Mouse (Mus musculus): ENCODE data around the gene Olfr462. TPM values are rescaled to one million over a fixed set of nuclear protein-coding genes. Genes with fewer than 3 reads are reported as not detected.
"Not testable (repeated sequence)": the region's sequence is repeated elsewhere in the genome, so short reads cannot be mapped to it uniquely, and the experiment has no call there.

The Olfr462 gene
- not detected in 2 replicates for polyA plus RNA-seq (2012; rRNA removed)

DNA sequence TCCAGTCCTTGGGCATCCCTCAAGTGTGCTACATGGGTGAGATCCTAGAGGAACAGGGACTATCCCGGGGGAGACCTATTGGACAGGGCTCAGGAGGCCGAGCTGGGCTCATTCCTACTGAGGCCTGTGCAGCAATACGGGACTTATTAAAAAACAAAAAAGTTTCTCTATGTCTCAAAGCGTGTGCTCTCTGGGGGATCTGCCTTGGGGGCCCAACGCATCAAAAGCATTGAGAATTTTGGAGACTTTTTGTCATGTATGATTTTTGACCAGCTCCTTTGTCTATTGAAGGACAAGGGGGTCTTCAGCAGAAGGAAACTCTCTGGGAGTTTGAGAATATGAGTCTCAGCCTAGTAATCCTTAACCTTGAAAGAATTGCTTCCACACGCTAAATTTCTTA lies at the start of gene Olfr462:
Gene Olfr462 (minus strand): TSS at position 101 of the 400 bp plus-strand sequence.
- DNase-seq (ENCODE audit: low spot score), result no peak

DNA sequence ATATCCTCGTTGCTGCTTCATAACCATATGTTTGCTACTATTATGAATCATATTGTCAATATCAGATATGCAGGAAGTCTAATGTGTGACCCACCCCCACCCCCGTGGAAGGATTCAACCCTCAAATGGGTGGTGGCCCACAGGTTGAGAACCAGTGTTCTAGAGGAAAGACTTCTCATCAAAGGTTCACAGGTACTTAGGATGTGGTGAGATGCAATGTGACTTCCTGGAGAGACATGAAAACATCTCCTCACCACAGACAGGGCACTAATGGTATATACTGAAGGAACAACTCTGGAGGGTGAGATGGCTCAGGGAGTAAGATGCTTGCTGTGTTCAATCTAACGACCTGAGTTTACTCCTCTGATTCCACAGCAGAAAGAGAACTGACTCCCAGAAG lies 43.4 kb upstream of the Olfr462 start:
- no peak for DNase-seq (ENCODE audit: low spot score)

DNA sequence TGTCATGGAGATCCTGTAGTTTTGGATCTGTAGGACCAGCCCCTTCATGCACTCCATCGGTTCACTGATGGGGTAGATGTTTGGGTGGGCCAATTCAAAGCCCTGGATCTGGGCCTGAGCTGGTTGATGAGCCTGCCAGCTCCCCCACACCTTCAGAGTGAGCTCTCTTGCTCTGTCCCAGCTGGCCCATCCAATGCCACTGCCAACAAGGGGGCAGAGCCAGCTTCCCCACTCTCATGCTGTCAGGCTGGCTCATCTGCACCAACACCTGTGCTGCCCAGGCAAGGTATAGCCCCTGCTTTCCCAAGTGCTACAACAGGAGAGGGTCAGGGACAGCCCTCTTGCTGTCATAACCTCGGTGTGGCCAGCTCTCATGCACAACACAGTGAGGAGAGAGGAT lies 41.7 kb upstream of the Olfr462 start:
- DNase-seq (ENCODE audit: low spot score), result no peak

DNA sequence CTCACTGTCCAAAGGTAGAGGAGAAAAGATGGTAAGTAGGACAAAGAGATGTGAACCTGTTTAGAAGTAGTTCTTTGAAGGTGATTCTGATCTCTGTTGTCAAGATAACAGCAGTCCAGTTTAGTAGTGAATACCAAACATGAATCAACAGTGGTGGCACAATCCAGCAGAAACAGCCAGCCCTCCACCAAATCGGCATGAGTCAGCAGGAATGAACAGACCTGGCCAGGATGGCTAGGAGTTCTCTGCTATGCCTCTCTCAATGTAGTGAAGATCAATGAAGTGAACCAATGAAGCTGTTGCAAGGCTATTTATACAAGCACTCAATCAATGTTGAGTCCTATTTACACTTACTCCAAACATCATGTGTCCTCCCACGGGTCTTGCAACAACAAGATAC lies 38.3 kb upstream of the Olfr462 start:
- no peak for DNase-seq (ENCODE audit: low spot score)

DNA sequence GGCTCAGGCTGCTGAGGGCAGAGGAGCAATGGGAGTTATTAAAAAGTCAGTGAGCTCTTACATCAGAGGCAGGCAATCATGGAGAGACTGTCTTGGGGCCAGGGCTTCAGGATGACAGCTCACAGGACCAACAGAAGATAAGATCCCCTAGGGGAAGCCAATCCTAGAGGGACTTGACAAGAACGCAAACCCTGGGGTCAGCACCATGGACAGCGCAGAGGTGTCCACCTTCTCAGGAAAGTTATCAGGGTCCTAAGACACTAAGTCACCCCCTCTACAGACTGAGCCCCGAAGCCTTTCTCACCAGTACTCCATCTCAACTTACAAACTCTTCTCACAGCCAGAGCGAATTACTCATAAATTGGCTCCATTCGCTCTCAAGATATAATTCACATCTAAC lies 28.9 kb upstream of the Olfr462 start, which contains the start of gene Olfr464:
Gene Olfr464 (minus strand): TSS at position 2 of the 400 bp plus-strand sequence.
- no peak for DNase-seq (ENCODE audit: low spot score)

DNA sequence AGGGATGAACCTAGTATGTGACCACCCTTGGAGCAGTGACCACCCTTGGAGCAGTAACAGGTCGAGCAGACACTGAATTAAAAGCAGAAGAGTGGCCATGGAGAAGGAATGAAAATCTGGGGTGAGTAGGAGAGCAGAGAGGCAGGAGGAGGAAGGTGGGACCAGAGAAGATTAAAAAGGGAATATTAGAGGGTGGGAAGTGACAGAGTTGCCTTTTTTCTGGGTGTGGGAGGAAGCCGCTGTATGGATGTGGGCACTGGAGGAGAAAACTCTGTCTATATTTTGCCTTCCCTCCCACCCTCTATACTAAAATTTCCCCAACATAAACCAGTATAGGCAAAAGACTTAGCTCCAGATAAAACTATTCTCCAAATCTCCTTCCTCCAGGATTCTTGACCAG lies 28.2 kb upstream of the Olfr462 start:
- no peak for DNase-seq (ENCODE audit: low spot score)

DNA sequence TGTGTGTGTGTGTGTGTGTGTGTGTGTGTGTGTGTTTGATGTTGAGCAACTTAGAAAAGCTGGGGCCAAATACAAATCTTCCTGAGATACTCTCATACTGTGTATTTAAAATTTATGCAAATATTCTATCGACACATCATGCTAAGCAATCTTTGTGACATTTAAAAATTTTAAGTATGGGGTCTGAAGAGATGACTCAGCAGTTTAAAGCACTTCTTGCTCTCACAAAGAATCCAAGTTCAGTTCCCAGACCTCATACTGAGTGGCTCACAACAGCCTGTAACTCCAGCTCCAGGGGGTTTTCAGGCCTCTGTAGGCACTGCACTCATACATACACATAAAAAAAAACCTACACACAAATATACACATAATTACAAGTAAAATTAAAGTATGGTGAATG lies 23.9 kb upstream of the Olfr462 start:
- DNase-seq (ENCODE audit: low spot score), result no peak

DNA sequence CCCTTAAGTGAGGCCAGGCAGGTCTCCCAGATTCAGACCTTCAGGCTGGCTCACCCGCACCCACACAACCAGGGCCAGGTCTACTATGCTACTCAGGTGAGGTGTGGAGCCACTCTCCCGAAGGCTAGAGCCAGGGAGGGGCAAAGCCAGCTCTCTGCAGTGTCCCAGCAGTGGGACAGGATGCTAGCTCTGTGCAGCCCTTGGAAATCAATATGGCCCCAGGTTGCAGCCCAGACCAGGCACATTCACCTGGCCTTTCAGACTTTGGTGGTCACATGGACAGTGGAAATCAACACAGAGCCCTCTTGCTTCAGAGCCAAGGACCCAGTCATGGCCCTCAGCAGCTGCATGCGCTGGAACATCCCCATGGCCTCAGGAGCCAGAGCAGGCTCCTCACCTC lies 12.3 kb upstream of the Olfr462 start:
- DNase-seq (ENCODE audit: low spot score), result no peak

DNA sequence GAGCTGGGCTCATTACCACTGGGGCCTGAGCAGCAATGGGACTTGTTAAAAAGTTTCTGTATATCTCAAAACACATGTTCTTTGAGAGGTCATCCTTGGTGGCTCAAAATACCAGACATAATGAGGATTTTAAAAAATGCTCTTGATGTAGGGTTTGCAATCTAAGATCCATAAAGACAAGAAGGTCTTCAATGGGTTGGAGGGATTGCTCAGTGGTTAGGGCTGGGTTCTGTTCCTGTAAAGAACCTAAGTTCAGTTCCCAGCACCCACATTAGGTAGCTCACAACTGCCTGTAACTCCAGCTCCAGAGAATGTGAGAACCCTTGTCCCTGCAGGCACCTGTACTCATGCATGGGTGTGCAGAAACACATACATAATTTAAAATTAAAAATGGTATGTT lies 5.2 kb upstream of the Olfr462 start, which contains the start of gene Olfr463:
Gene Olfr463 (minus strand): TSS at position 101 of the 400 bp plus-strand sequence.
- DNase-seq (ENCODE audit: low spot score), result no peak

DNA sequence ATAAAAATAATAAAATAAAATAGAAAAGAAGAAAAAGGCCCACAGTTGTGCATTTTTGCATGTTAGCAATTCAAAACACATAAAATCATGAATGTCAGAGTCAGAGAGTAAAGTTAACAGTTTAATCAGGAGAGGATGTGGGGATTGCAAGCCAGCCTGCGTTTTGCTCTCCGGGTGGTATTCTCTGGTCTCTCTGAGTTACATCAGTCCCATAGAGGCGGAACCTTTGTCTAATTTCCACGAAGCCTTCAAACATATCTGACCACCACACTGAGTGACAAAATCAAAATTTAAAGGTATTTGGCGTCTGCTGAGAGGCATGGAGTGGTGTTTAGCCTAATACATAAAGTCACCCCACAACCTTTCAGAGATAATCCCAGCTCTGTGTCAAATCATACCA lies 7.2 kb downstream of the Olfr462 start:
- no peak for DNase-seq (ENCODE audit: low spot score)

DNA sequence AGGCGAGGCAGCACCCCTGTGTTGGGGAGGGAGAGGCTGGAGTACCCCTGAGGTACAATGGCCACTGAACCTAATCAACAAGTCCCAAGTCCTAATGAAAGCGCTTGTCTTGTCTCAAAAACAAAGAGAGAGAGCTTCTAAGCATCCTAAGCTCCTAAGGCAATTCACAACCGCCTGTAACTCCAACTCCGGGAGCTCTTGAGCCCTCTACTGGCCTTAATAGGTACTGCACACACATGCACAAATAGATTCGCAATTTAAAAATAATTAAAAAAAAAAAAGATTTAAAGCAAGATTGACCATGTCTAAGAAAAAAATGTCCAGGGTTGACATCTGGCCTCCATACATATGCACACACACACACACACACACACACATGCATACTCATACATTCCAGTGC lies 8.6 kb downstream of the Olfr462 start:
- no peak for DNase-seq (ENCODE audit: low spot score)

DNA sequence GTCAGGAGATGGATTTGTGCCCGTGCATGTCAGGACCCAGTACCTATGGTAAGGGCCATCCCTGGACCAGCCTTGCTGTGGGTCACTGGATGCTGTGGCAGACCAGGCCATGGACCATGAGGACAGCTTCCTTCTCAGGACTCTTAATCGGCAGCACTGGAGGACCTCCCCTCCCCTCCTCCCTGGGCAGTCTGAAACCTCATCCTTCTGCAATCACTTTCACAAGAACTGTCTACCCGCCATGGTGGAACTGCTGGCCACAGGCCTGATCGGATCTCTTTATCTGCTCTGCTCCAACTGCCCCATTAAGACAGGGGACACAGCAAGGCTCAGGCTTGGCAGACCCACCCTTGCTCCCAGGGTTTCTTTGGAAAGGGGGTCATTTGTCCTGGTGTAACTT lies 10.4 kb downstream of the Olfr462 start:
- no peak for DNase-seq (ENCODE audit: low spot score)

DNA sequence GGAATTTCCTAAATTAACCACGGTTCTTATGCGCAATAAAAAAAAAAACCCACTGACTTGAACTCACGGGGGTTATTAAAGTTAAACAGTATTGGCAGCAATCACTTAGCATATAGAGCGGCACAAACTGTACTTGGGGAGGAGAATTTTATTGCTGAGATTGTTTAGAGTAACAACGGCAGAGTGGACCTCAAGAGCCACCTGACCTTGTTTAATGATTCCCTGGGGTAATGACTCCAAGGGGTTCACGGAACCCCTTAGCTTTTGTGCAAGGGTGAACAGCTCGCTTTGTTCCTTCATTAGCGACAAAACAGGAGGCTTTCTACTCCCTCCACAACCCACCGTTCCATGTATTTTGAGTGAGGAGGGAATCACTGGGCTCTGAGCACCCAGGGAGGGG lies 12.2 kb downstream of the Olfr462 start:
- DNase-seq (ENCODE audit: low spot score), result no peak

DNA sequence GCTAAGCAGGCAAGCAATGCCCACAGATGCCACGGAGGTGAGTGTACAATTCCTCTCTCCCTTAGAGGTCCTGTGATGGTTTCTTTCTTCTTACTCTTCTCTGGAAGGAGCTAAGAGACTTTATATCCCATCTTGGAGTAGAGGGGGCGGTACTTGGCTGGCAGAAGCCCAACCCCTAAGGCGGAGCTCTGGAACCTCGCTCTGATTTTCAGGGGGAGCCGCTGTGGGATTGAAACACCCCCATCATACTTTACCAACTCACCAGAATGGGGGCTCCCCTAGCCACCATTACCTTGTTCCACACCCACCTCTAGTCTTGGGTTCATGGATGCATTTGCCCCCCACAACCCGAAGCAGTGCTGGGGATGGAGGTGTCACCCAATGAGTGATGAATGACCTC lies 16.6 kb downstream of the Olfr462 start, which contains the start of gene Epx:
Gene Epx (minus strand): TSS at position 101 of the 400 bp plus-strand sequence.
- DNase-seq (ENCODE audit: low spot score), result no peak

DNA sequence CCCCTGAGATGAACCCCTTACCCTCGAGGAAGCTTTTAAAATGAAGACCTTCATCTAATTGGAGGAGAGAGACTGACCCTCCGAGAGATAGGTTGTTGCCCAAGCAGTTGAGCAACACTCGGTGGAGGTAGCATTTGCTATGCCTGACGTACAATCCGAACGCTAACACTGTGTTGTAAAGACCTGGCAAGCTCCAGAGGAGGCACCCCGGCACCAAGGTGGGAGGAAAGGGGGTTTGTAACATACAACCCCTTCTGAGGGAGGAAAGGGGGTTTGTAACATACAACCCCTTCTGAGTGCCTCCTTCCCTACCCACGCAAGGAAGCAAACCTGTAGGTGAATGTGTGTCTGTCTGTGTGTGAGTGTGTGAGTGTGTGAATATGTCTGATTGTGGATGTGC lies 20.3 kb downstream of the Olfr462 start:
- no peak for DNase-seq (ENCODE audit: low spot score)

DNA sequence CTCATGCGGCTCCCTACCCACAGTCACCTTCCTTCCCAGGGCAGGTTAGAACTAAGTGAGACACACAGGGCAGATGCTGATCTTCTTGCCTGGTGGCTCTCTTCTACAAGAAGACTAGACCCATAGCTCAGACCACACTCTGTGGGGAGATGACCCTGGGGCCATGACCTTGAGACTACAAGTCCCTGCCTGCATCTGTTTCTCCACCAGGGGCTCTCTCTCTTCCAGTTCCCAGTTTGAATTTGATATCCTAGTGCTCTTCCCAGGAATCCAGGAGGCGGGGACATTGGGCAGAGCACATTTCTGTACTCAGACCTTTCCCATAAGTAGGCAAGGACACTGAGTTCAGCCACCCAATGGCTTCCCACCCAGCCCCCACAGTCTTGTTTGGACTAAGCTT lies 22.0 kb downstream of the Olfr462 start:
- no peak for DNase-seq (ENCODE audit: low spot score)

DNA sequence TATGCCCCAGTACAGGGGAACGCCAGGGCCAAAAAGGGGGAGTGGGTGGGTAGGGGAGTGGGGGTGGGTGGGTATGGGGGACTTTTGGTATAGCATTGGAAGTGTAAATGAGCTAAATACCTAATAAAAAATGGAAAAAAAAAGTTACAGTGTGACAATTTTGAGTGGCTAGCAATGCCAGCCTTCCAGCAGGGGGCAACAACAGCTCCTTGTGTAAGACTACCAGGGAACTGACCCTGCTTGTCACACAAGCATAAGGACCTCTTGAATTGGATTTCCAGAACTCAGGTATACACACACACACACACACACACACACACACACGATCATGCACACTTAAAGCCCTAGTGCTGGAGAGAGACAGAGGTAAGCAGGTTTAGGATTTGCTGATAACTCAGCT lies 25.2 kb downstream of the Olfr462 start:
- DNase-seq (ENCODE audit: low spot score), result not testable (repeated sequence)

DNA sequence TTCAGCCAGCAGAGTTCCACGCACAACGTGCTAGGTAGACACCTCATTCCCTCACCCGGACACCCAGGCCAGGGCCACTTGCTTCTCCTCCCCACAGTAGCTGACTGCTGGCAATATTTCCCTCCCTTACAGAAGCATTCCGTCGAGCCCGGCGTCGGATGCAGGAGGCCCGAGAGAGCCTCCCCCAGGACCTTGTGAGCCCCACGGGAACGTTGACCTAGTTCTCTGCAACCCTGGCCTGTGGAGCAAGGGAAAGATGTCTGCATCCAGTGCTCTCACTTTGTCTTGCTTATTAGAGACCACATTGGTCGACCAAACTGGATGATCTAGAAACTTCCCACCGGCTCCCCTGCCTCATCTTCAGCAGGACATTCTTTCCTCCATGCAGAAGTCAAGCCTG lies 29.3 kb downstream of the Olfr462 start:
- no peak for DNase-seq (ENCODE audit: low spot score)

DNA sequence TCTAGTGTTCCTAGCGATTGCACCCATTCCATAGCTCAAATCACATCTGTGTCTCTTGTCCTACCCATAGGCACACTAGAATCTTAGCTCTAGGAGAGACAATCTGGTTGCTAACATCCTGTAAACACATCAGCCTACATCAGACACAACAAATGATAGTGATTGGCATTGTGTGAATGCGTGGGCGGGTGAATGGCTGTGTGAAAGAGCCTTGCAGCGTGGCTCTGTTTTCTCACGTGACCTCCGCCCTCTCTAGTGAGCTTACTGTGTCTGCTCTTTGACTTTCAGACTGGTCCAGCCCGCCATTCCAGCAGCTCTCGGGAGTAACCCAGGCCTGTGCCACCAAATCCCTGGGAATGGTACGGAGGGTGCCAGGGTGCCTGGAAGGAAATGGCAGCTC lies 31.6 kb downstream of the Olfr462 start:
- no peak for DNase-seq (ENCODE audit: low spot score)

DNA sequence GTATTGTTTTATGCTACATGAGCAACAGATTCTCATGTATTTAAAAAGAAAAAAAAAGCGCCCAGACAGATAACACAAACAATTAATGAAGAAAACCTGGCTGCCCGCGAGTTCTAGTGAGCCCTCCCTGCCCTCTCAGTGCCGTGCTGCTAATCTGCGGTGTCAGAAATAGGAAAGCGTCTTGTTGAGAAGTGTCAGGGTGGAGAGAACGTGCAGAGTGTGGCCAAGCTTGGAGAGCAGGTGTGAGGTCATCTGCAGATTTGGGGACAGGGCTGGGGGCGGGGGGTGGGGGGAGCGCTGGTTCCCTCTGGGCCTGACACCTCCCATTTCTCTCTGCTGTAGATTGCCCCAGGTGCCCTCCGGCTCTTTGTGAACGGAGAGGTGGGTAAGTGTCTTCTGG lies 32.8 kb downstream of the Olfr462 start:
- DNase-seq (ENCODE audit: low spot score), result no peak

DNA sequence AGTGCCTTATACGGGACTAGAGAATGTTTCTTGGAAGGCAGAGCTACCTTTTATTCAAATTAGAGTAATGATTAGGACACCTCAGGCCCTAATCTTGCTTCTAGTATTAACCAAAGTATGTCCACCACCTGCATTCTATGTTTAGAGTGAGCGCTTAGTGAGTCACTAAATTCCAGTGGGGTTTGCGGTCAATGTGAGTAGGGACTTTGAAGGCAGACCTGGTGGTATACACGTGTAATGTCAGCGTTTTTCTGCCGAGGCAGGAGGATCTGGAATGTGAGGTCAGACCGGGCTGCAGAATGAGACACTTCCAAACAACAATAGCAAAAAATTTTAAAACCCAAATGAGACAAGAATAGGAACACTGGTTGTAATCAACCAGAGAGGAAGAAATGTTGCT lies 37.5 kb downstream of the Olfr462 start:
- DNase-seq (ENCODE audit: low spot score), result no peak

DNA sequence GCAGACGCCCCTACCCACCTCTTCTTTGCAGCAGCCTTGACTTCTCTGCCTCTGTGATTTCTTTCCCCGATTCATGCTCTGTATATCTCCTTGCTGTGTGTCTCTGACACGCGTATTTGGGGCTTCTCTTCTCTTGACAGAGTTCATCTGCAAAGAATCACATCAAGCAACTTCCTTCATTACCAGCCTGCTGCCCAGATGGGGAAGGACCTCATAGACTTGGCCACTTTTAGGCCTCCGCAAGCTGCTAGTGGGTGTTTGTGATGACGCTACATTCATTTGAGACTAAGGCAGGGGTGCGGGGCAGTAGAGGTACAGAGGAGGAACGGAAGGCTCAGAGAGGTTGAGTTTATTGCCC lies 38.5 kb downstream of the Olfr462 start:
- no peak for DNase-seq (ENCODE audit: low spot score)

DNA sequence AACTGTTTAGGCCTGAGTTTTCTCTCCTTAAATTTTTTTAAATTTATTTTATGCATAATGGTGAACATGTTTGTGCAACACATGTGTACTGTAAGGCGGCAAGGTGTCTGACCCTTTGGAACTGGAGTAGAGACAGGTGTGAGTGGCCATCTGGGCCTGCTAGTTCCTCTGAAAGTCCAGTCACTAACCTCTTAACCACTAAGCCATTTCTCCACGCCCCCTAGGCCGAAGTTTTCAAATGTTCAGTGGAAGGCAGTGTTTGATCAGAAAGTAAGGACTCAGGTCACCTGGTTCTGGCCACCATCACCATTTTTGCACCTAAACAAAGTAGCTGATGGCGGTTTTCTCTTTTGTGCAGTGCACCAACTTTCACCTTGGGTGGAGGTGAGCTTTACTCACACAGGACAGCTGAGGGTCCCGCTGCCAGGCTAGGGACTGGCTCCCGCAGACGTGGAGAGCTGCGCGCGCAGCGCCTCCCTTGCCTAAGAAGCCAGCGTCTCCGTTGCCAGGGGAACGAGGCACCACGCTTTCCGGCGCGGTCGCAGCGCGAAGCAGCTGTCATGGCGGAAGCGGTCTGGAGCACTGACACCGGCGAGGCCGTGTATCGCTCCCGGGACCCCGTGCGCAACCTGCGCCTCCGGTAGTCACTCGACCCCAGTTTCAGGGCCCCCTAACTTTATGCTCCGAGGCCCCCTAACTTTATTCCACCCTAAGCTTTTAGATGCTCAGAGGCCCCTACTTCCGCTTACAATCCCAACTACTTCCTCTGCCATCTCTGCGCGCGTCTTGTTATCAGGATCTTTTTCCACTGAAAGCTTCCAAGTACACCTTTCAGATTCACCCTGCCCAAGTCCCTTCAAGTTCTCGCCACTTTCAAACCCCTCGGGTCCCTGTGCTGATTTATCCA lies 39.1 kb downstream of the Olfr462 start, which contains the start of gene Mks1:
Gene Mks1 (plus strand): TSS at position 526 of the 907 bp plus-strand sequence.
- peak; percentile 76 for DNase-seq (ENCODE audit: low spot score)

DNA sequence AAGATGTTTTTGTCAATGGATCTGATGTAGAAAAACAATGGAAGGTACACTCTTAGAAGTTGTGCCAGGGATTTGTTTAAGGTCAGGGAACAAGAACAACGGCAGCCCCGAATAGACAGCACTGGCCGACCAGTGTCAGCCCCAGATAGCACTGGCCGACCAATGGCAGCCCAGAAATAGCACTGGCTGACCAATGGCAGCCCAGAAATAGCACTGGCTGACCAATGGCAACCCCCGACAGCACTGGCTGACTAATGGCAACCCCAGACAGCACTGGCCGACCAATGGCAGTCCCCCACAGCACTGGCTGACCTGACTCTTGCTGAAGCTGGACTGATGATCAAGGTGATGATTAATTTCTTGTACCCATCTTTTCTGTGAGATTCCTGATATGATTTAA lies 44.2 kb downstream of the Olfr462 start:
- no peak for DNase-seq (ENCODE audit: low spot score)

Measured in urinary bladder, adult 2 months (tissue).